17 mouse cellular contexts compared by ENCODE assay signal in the genomic region with DNA sequence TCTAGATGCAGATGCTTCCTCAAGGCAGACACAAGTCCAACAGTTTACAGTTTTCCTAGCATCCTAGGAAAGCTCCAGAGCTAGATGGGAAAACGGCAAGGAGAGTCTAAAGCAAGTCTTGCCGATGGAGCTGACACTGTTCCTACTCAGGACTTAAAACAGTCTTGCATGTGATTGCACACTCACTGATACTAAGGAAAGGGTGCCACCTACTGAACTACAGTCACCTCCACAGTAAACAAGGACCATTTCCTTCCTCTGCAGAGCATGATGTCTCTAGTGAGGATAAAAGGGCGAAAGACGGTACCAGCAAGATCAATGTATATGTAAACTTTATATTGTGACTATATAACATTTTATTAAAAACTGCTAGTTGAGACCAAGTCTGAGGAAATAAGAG. TPM values are rescaled to one million over a fixed set of nuclear protein-coding genes. Genes with fewer than 3 reads are reported as not detected.
DNase-seq lines count a peak whose midpoint lies in the region; ATAC-seq and TF ChIP-seq lines count a peak whose summit lies in the region.
"Had no signal": no experiment of that assay in that cellular context is flagged by ENCODE, and none has a peak within 500 bp of the region (broad histone marks: within the 10 kb centered on the region; RNA-seq: fewer than 3 reads in every experiment).

No protein-coding gene starts in this region.

- no peaks in the 10 kb centered on the region for H3K27me3 ChIP-seq in liver, adult 2 months (ENCODE audit: control insufficient read depth, insufficient read depth, low read length)
- H3K27me3 ChIP-seq in liver, embryonic 12.5 days (replicated peaks): no peaks in the 10 kb centered on the region
- H3K27me3 ChIP-seq in liver, embryonic 14.5 days (ENCODE audit: control insufficient read depth, insufficient read depth, low read length): no peaks in the 10 kb centered on the region
- H3K27me3 ChIP-seq: forebrain, embryonic 13.5 days; limb, embryonic 13.5 days; megakaryocyte, embryonic 14.5 days had no signal

- WGBS in liver, adult 2 months: 39% methylated on average over 4 of the region's 4 CpGs
- 54% methylated on average over 4 of the region's 4 CpGs for WGBS in liver, embryonic 12.5 days (ENCODE audit: insufficient replicate concordance)
- 40% methylated on average over 4 of the region's 4 CpGs for WGBS in liver, embryonic 14.5 days (ENCODE audit: insufficient replicate concordance)

- no peaks in the 10 kb centered on the region for H3K9me3 ChIP-seq in liver, embryonic 12.5 days (replicated peaks)
- no peaks in the 10 kb centered on the region for H3K9me3 ChIP-seq in liver, embryonic 14.5 days (ENCODE audit: control insufficient read depth, low read length)
- H3K9me3 ChIP-seq: forebrain, embryonic 13.5 days; hindbrain, embryonic 10.5 days; limb, embryonic 13.5 days; megakaryocyte, embryonic 14.5 days had no signal

- no peak overlapping the region for H3K27ac ChIP-seq in gastrocnemius, adult 2 months
- no peak overlapping the region for H3K27ac ChIP-seq in liver, adult 2 months (replicated peaks; ENCODE audit: insufficient read depth, low read depth, low read length)
- H3K27ac ChIP-seq in liver, embryonic 12.5 days: no peak overlapping the region
- H3K27ac ChIP-seq in liver, embryonic 14.5 days: no peak overlapping the region
- H3K27ac ChIP-seq: forebrain, embryonic 13.5 days; hindbrain, embryonic 10.5 days; left cerebral cortex, adult 2 months; limb, embryonic 13.5 days had no signal

- peak; percentile 42 for TF ChIP-seq CTCF in gastrocnemius, adult 2 months (IDR thresholded peaks at IDR 0.05)
- 0 out of 2 replicates have a peak, but pooled peaks have one; percentile 3 for TF ChIP-seq CTCF in liver, adult 2 months (IDR thresholded peaks at IDR 0.05; ENCODE audit: low read depth, low read length)
- peak; percentile 14; the same call in 1 of the 2 replicates for TF ChIP-seq CTCF in liver, embryonic 14.5 days (IDR thresholded peaks at IDR 0.05; ENCODE audit: low read depth)

- no peak for TF ChIP-seq EP300 in liver, embryonic 14.5 days (IDR thresholded peaks at IDR 0.05; ENCODE audit: low read depth)

- intact Hi-C loops in gastrocnemius, adult 2 months (cut with DNase I): no loop called here
- intact Hi-C loops in gastrocnemius, postnatal 36 days (cut with DNase I): no loop called here
- intact Hi-C loops in left cerebral cortex, postnatal 10 days (cut with DNase I): no loop called here

- H3K79me2 ChIP-seq in liver, adult 2 months (ENCODE audit: control insufficient read depth, insufficient read depth, low read length): peaks cover 7% of the 10 kb centered on the region; the same call in 1 of the 2 replicates

- H3K4me1 ChIP-seq in liver, adult 2 months (ENCODE audit: control insufficient read depth, insufficient read depth, low read length): peaks cover 5% of the 10 kb centered on the region; the same call in 1 of the 2 replicates
- peaks cover 24% of the 10 kb centered on the region for H3K4me1 ChIP-seq in liver, embryonic 12.5 days
- peaks cover 0 to 6% of the 10 kb centered on the region in 2 experiments; a peak in 3 of 4 replicates for H3K4me1 ChIP-seq in liver, embryonic 14.5 days (replicated peaks; ENCODE audit: control insufficient read depth in 2 of 2, insufficient read depth in 2 of 2, low read length in 1 of 2)
- H3K4me1 ChIP-seq: hindbrain, embryonic 10.5 days had no signal

- no peak overlapping the region for H3K4me2 ChIP-seq in liver, embryonic 12.5 days
- no peak overlapping the region for H3K4me2 ChIP-seq in liver, embryonic 14.5 days (ENCODE audit: low read depth)
- H3K4me2 ChIP-seq: forebrain, embryonic 13.5 days; limb, embryonic 13.5 days had no signal

- ATAC-seq in liver, embryonic 12.5 days: no peak
- no peak for ATAC-seq in liver, embryonic 14.5 days (ENCODE audit: insufficient read depth)
- ATAC-seq: forebrain, embryonic 13.5 days; inflammation-experienced regulatory T-cells, adult 6 months had no signal

- no peaks in the 10 kb centered on the region for H3K36me3 ChIP-seq in liver, adult 2 months (ENCODE audit: control insufficient read depth, insufficient read depth, low read length)
- no peaks in the 10 kb centered on the region for H3K36me3 ChIP-seq in liver, embryonic 12.5 days
- H3K36me3 ChIP-seq in liver, embryonic 14.5 days (replicated peaks; ENCODE audit: control insufficient read depth, insufficient read depth, low read depth): no peaks in the 10 kb centered on the region

- H3K9ac ChIP-seq in liver, adult 2 months (ENCODE audit: low read depth, low read length): no peak overlapping the region
- H3K9ac ChIP-seq in liver, embryonic 12.5 days: no peak overlapping the region
- H3K9ac ChIP-seq in liver, embryonic 14.5 days (replicated peaks): no peak overlapping the region
- H3K9ac ChIP-seq: forebrain, embryonic 13.5 days; limb, embryonic 13.5 days had no signal

- no peak for TF ChIP-seq POLR2A in liver, adult 2 months (IDR thresholded peaks at IDR 0.05; ENCODE audit: extremely low read depth, insufficient read depth, low read length)

- no peak for DNase-seq in gastrocnemius, adult 2 months
- no peak for DNase-seq in gastrocnemius, postnatal 36 days
- peak; percentile 22 for DNase-seq in liver, adult 2 months (ENCODE audit: extremely low read depth, low read depth, low spot score)
- DNase-seq in CD4-positive helper T cell, adult 2 months (ENCODE audit: low read depth, low spot score): peak; percentile 35
- DNase-seq in liver, embryonic 14.5 days (ENCODE audit: low read depth in 3 of 3, low spot score in 3 of 3): no peak
- DNase-seq in spleen, adult 12 weeks (ENCODE audit: low spot score): no peak
- no peak for DNase-seq in left cerebral cortex, postnatal 10 days (ENCODE audit: extremely low spot score in 1 of 2, low spot score in 2 of 2)
- DNase-seq: cerebellum, postnatal 10 days; embryo, embryonic 11 days; kidney, postnatal 14 days had no signal

- H3K4me3 ChIP-seq in gastrocnemius, adult 2 months: no peak overlapping the region
- H3K4me3 ChIP-seq in liver, adult 2 months (ENCODE audit: insufficient read depth, low read depth, low read length): no peak overlapping the region
- H3K4me3 ChIP-seq in liver, embryonic 12.5 days: no peak overlapping the region
- H3K4me3 ChIP-seq in liver, embryonic 14.5 days (ENCODE audit: insufficient read depth in 1 of 2, low read depth in 2 of 2, low read length in 2 of 2): no peak overlapping the region
- H3K4me3 ChIP-seq: forebrain, embryonic 13.5 days; hindbrain, embryonic 10.5 days; left cerebral cortex, adult 2 months; limb, embryonic 13.5 days; megakaryocyte, embryonic 14.5 days had no signal

RNA-seq across cellular contexts. Expression of a gene that starts 14.7 kb away (rescaled TPM):
- 10 to 100 TPM; 10.0 to 12.2 TPM for total RNA-seq in gastrocnemius, adult 2 months (2021)
- 1 to 10 TPM; 6.3 to 7.7 TPM for total RNA-seq in gastrocnemius, postnatal 36 days (2021)
- total RNA-seq in liver, adult 2 months (2014; rRNA removed): 1.1 and 1.5 TPM in 2 replicates
- polyA plus RNA-seq in liver, adult 2 months (2012; rRNA removed): 1.6 and 2.6 TPM in 2 replicates
- 10.0 and 10.4 TPM in 2 replicates for polyA plus RNA-seq in liver, embryonic 12.5 days (2016; fragmentation: Nextera tagmentation; extraction: Ambion mirVana)
- 3.2 and 4.7 TPM in 2 replicates for polyA plus RNA-seq in liver, embryonic 14.5 days (2012; rRNA removed)
- 5.0 and 6.7 TPM in 2 replicates for polyA plus RNA-seq in liver, embryonic 14.5 days (2014; fragmentation: Nextera tagmentation; extraction: Ambion mirVana)
- 10 to 100 TPM; 11.2 to 11.6 TPM for total RNA-seq in left cerebral cortex, postnatal 10 days (2021)

RNA-seq across cellular contexts. Expression of a gene that starts 46.6 kb away (rescaled TPM):
- 100 to 1,000 TPM; 773 to 991 TPM for total RNA-seq in gastrocnemius, adult 2 months (2021)
- 100 to 1,000 TPM; 760 to 854 TPM for total RNA-seq in gastrocnemius, postnatal 36 days (2021)
- 559 and 593 TPM in 2 replicates for total RNA-seq in liver, adult 2 months (2014; rRNA removed)
- 314 and 324 TPM in 2 replicates for polyA plus RNA-seq in liver, adult 2 months (2012; rRNA removed)
- polyA plus RNA-seq in liver, embryonic 12.5 days (2016; fragmentation: Nextera tagmentation; extraction: Ambion mirVana): 409 and 425 TPM in 2 replicates
- polyA plus RNA-seq in liver, embryonic 14.5 days (2012; rRNA removed): 147 and 186 TPM in 2 replicates
- polyA plus RNA-seq in liver, embryonic 14.5 days (2014; fragmentation: Nextera tagmentation; extraction: Ambion mirVana): 390 and 409 TPM in 2 replicates
- 100 to 1,000 TPM; 296 to 300 TPM for total RNA-seq in left cerebral cortex, postnatal 10 days (2021)

RNA-seq across cellular contexts. Expression of a gene that starts 46.7 kb away (rescaled TPM):
- total RNA-seq in gastrocnemius, adult 2 months (2021): 1 to 10 TPM; 6.0 to 6.3 TPM
- 1 to 10 TPM; 4.4 to 5.4 TPM for total RNA-seq in gastrocnemius, postnatal 36 days (2021)
- total RNA-seq in liver, adult 2 months (2014; rRNA removed): 5.2 and 7.7 TPM in 2 replicates
- 1.3 and 1.9 TPM in 2 replicates for polyA plus RNA-seq in liver, adult 2 months (2012; rRNA removed)
- polyA plus RNA-seq in liver, embryonic 12.5 days (2016; fragmentation: Nextera tagmentation; extraction: Ambion mirVana): 23.5 and 24.2 TPM in 2 replicates
- 3.8 and 8.7 TPM in 2 replicates for polyA plus RNA-seq in liver, embryonic 14.5 days (2012; rRNA removed)
- polyA plus RNA-seq in liver, embryonic 14.5 days (2014; fragmentation: Nextera tagmentation; extraction: Ambion mirVana): 14.2 and 14.6 TPM in 2 replicates
- total RNA-seq in left cerebral cortex, postnatal 10 days (2021): 10 to 100 TPM in 1 of 2 experiments, 1 to 10 TPM in 1; 8.5 to 11.8 TPM

Comparison
In these comparisons a context has a peak if more than half of its experiments do, and no peak if none do; other contexts are left out.
1. DNase-seq: peak in liver, adult 2 months (single experiment) and CD4-positive helper T cell, adult 2 months (single experiment); none in gastrocnemius, adult 2 months (single experiment), gastrocnemius, postnatal 36 days (0 of 2), liver, embryonic 14.5 days (0 of 3), spleen, adult 12 weeks (single experiment) and left cerebral cortex, postnatal 10 days (0 of 2).
2. Peak in every context shown above with its lines, with median percentiles within 50 percentile points of each other: CTCF ChIP-seq.